Mouse (Mus musculus) inflammation-experienced regulatory T-cells, adult 6 months (primary cell): Measurements from ENCODE around the gene Abhd12. TPM values are rescaled to one million over a fixed set of nuclear protein-coding genes. Genes with fewer than 3 reads are reported as not detected.
"Not testable (repeated sequence)": the region's sequence is repeated elsewhere in the genome, so short reads cannot be mapped to it uniquely, and the experiment has no call there.

Source experiments
- ATAC-seq: one replicate; pipeline ENCODE4 v1.8.0; 2017
- polyA plus RNA-seq, 3 experiments: library from polyadenylated mRNA; unstranded; fragments of 100-300 nt; shearing (Covaris generic); gene quantifications; one replicate each; pipeline ENCODE4 v1.2.1; 2017

The Abhd12 gene
- polyA plus RNA-seq, 3 experiments from 2014 or later = 8.9 to 20.2 (median 18.5) TPM

DNA sequence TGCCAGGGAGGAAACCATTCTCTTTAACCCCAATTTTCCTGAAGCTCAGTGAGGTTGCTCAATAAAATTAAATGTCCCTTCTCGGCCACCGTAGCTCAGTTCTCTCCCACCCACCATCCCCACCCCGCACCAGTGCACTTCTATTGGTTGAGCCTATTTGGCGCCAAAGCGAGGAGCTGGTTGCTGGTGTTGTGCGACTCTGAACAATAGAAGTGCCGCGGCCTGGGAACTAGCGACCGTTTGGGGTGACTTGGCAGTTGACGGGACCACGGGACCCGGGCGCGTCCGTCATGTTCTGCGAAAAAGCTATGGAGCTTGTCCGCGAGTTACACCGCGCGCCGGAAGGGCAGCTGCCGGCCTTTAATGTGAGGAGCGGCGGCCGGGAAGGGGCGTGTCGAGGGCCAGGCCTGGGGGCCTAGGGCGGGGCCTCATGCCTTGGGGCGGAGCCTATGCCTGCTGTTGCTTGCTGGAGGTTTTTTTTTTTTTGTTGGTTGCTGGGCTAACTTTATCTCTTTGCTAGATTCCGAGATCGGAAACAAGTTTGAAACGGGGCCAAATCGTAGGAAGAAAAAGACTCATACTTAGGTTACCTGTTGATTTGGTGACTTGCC, 5.0 kb upstream of the Abhd12 start:
- peak; percentile 83 for ATAC-seq

DNA sequence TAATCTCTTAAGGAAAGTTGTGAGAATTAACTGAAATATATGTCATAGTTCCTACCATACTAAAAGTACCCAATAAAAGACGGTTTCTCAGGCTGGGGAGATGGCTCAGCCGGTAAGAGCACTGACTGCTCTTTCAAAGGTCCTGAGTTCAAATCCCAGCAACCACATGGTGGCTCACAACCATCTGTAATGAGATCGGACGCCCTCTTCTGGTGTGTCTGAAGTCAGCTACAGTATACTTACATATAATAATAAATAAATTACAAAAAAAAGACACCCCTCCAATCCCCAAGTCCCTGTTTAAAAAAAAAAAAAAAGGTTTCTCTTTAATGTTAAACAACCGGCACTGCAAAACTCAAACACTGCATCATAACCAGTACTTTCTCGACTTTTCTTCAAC, 4.3 kb upstream of the Abhd12 start:
- not testable (repeated sequence) for ATAC-seq

DNA sequence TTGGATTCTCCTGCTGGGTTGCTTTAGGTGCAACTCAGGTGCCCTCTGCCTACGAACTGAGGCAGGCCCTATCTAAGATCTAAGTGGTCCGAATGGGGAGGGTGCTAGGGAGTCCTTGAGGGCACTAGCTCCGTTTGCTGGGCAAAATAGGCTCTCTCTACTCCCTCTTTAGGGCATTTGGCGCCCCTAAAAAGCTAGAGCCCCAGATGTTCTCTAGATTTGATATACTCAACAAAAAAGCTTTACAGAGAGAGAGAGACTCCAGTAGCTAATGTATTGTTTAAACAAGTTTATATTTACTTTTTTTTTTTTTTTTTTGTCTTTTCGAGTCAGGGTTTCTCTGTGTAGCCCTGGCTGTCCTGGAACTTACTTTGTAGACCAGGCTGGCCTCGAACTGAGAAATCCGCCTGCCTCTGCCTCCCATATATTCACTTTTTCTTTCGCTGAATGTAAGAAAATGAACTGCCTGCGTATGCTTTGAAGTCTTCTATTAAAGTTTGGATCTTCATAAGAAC, 452 bp upstream of the Abhd12 start, which contains the start of gene Gins1:
Gene Gins1, plus strand, starts transcription at position 465 of the 515 bp plus-strand sequence.
- ATAC-seq = peak; percentile 35

DNA sequence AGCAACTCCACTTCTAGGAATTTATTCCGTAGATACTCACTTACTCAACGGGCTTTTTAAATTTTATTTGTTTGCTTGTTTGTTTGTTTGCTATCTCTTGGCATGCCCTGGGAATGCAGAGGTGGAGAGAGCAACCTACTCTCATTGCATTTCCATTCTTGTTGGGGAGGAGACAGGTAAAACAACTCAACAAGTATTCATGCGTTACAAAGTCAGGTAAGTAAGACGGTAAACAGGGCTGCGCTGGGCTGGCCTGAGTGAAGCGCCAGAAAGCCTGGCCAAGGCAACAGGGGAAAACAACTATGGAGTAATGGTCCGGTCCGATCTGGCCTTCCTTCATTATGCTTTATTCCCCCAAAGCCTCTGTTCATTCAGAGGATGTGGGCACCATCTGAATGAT, 2.2 kb downstream of the Abhd12 start:
- ATAC-seq = no peak

- no peak for ATAC-seq
These were observed 4.2 kb downstream of the Abhd12 start for GRCm38 (mm10) chr2:150900341-150900740.

DNA sequence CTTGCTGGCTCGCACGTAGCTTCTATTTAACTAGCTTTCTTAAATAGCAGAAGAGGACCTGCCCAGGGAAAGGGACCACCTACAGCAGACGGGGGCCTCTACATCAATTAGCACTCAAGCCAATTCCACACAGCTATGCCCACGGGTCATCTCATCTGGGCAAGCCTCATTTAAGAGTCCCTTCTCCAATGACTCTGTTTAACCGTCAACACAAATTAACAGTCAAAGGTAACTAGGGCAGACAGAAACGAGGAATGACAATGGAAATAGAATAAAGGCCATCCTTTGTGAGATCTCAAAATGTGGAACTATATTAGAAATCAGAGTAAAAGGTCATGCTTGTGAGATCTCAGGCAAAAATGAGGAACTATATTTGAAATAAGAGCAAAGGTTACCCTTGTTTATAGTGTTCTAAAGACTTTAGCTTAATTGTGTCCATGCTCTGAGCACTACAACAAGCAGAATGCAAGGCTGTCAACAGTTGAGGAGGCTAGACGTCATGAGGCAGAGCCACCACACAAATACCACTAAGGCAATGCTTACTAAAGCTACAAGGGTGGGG, 8.8 kb downstream of the Abhd12 start:
- no peak for ATAC-seq

- peak; percentile 23 for ATAC-seq
These were observed 9.8 kb downstream of the Abhd12 start for GRCm38 (mm10) chr2:150894617-150895267.

DNA sequence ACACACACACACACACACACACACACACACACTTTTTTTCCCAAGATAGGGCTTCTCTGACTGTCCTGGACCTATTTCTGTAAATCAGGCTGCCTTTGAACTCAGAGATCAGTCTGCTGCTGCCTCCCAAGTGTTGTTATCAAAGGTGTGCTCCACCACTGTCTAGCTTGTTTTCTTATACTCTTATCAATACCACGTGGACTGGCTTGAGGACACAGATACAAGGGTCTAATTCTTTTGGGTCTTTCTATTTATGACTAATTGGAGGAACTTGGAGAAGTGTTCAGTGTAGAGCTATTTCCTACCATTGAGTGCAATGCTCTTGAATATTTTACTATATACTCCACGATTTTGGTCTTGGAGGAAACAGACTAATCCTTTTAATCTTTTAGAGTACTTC, 17.2 kb downstream of the Abhd12 start:
- no peak for ATAC-seq

DNA sequence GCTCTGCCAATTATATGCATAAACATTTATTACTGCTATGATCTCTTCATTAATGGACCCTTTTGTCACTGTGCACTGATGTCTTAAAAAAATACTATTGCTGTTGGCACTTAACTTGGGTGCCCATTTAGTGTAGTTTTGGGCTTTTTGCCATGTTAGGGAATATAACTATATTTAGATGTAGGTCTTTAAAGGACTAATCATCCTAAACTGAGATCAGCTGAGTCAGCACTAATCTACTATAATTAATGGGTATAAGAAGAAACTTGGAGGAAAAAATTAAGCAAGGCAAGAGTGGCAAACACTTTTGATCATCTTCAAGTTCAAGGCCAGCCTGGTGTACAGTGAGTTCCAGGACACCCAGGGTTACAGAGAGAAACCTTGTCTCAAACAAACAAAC, 18.2 kb downstream of the Abhd12 start:
- no peak for ATAC-seq

GRCm38 (mm10) chr2:150885814-150886213, 18.7 kb downstream of the Abhd12 start:
- ATAC-seq = no peak

DNA sequence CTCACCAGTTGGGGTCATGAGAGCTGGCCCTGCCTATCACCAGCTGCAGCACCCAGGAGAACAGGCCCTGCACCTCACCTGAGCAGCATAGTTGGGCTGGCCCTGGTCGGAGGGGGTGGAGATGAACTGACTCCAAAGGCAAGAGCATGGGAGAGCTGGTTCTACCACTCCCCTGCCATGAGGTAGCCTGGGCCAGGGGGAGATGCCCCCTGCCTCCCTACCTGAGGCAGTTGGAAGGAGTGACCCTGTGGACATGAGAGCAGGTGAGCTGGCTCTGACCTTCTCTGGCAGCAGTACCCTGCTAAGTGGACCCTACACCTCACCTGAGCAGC, 19.8 kb downstream of the Abhd12 start:
- no peak for ATAC-seq

DNA sequence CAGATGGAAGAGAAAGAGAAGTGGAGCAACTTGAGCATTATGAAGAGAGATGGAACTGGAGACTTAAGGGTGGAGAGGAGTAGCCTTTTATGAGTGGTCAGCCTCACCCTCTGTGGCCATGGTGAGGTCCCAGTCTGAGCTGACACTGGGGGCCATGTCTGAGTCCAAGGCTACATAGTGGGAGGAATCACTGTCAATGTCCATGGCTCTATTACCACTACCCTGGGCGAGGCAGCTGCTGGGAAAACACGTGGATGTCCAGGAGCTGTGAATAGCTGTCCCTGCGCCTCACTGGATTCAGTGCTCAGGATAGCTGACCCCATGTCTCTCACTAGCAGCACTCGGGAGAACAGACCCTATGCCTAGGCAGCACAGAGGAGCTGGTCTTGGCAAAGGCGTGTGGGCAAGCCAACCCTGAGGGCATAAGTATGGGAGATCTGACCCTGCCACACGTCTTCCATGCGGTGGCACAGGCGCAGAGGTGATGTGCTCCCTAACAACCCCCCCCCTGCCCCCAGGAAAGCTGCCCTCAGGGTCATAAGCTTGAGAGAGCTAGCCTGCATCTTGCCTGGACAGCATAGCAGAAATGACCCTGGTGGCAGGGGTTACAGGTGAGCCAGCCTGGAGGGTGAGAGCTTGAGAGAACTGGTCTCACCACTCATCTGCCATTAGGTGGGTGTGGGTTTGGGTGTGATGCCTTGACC, 20.3 kb downstream of the Abhd12 start:
- ATAC-seq = no peak

GRCm38 (mm10) chr2:150877561-150877960, 27.0 kb downstream of the Abhd12 start:
- ATAC-seq = no peak

- no peak for ATAC-seq
These were observed 29.3 kb downstream of the Abhd12 start for GRCm38 (mm10) chr2:150875226-150875625.

DNA sequence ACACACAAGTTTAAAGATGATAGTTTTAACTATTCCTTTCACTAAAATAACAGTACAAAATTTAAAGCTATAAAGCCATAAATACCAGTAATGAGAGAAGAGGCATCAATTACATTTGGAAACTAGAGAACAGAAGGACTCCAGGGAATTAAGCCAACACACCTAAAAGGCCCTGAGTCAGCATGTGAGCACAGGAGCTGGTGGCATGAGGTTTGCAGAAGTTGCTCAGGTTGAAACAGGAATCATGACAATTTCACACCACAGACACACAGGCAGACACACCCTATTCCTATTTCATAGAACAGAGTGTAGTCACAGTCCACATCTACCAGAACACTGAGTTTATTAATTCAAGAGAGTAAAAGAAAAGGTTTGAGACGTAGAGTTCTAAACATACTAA, 30.0 kb downstream of the Abhd12 start:
- no peak for ATAC-seq

DNA sequence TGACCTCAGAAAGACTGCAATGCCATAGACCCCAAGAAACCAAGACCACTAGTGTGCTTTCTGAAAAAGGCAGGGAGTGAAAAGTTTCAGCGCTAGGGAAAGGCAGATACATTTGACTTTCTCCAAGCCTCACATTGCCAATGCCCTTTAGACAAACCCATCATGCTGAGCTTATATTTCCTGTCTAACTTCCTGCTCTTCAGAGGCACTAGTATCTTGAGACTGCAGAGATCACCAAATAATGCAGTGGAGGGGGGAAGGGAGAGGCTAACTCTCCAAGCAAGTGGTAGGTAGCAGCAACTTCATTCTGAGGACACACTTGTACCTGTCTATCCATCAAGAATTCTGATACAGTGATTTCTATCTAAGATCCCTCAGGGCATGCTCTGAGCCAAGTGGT, 35.1 kb downstream of the Abhd12 start:
- peak; percentile 96 for ATAC-seq

DNA sequence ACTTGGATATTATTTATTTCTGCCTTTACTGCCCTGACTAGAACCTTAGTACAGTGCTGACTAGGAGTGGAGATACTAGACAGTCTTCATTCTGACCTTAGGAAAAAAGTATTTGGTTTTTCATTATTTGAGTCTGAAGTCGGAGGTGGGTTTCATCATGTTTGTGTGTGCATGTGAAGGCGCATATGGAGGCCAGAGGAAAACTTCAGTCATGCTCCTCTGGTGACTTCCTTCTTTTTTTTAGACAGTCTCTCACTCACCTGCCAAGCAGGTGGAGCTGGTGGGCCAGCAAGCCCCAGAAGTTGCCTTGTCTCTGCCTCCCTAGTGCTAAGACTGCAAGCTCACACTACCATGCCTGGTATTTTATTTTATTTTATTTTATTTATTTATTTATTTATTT, 37.5 kb downstream of the Abhd12 start:
- ATAC-seq = no peak

DNA sequence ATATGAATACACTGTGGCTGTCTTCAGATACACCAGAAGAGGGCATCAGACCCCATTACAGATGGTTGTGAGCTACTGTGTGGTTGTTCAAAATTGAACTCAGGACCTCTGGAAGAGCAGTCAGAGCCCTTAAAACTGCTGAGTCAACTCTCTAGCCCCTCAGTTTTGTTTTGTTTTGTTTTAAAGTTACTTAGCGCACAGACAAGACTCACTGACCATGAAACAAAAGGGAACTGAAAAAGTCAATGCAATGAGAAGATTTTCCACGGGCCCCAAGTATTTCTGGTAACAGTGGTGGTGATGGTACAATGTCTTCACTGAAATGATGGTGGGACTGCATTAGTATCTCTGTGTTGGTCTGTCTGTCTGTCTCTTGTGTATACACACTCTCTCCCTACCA, 43.4 kb downstream of the Abhd12 start:
- ATAC-seq = peak; percentile 49

GRCm38 (mm10) chr2:150859709-150860470, 44.7 kb downstream of the Abhd12 start:
- no peak for ATAC-seq

DNA sequence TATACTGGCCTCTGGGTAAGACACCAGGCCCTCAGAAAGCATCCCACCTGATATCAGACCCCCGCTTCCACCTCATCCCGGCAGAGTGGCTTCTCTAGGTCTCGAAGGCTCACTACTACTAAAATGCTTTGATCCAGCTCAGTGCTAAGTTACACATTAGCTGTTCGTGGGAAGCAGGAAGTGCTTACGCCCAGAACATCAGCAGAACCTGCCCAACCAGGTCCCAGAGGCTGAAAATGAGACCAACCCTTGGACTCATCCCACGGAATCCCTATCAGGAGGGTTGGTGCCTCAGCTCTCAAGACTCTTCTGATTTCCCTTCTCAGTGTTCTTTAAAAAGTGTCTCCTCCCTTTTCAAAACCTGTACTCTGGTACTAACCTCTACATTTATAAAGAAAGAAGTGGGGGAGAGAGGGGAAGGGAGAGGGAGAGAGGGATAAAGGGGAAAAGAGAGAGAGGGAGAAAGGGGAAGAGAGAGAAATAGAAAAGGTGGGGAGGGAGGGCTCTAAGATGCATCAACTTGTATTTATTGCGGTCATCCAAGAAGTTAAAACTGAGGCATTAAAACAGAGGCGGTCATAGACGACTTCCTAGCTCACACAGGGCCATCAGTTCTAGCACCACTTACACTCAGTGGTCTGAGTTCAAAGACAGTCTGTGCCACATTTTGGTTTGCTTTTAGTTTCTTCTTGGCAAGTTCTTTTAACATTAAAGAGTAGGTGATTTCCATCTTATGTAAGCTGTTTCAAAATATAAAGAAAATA, 45.6 kb downstream of the Abhd12 start:
- no peak for ATAC-seq

GRCm38 (mm10) chr2:150855186-150855585, 49.4 kb downstream of the Abhd12 start:
- no peak for ATAC-seq

- ATAC-seq = no peak
These were observed 53.3 kb downstream of the Abhd12 start for GRCm38 (mm10) chr2:150851251-150851650.
